Mouse (Mus musculus): ENCODE results near the gene Idh1. TPM values are rescaled to one million over a fixed set of nuclear protein-coding genes. Genes with fewer than 3 reads are reported as not detected.

The Idh1 gene
- total and polyA plus RNA-seq, 3 experiments, result 19.3 to 26.7 TPM; not detected in 1

GRCm38 (mm10) chr1:65109756-65110435, 76.4 kb downstream of the Idh1 start:
- Histone ChIP-seq H3K9ac (ENCODE audit: control insufficient read depth, low read depth, low read length, poor library complexity, severe bottlenecking) (no peak overlapping the region), H3K79me2 (ENCODE audit: control insufficient read depth, insufficient read depth, low read length, poor library complexity) (no peaks in the 10 kb centered on the region), H3K36me3 (ENCODE audit: control insufficient read depth in 1 of 2, insufficient read depth in 2 of 2, low read length in 2 of 2) (peaks cover 0 to 4% of the 10 kb centered on the region in 2 experiments; a peak in 2 of 4 replicates), H3K9me3 (replicated peaks; ENCODE audit: insufficient read depth, low read length) (no peaks in the 10 kb centered on the region), H3K27me3 (ENCODE audit: control insufficient read depth in 1 of 2, insufficient read depth in 2 of 2, low read length in 2 of 2) (no peaks in the 10 kb centered on the region; a peak in 1 of 4 replicates), H3K4me1 (ENCODE audit: control insufficient read depth in 1 of 2, insufficient read depth in 2 of 2, low read length in 2 of 2) (peaks cover 0 to 5% of the 10 kb centered on the region in 2 experiments; a peak in 2 of 4 replicates), H3K4me3 (ENCODE audit: control insufficient read depth in 1 of 2, insufficient read depth in 1 of 2, low read depth in 2 of 2, low read length in 2 of 2) (no peak overlapping the region), H3K27ac (ENCODE audit: control insufficient read depth, low read depth, low read length) (no peak overlapping the region)
- DNase-seq (ENCODE audit: low read depth, low spot score), result no peak
- TF ChIP-seq TCF12 (IDR thresholded peaks at IDR 0.05; ENCODE audit: low read depth, low read length), result no peak
- TF ChIP-seq SIN3A (IDR thresholded peaks at IDR 0.05; ENCODE audit: low read length), result no peak
- TF ChIP-seq CHD2 (IDR thresholded peaks at IDR 0.05; ENCODE audit: low read length), result no peak
- no peak for TF ChIP-seq ZNF384 (IDR thresholded peaks at IDR 0.05; ENCODE audit: low read depth, low read length)
- TF ChIP-seq GATA1 (IDR thresholded peaks at IDR 0.05; ENCODE audit: low read depth, low read length), result no peak
- no peak for TF ChIP-seq EP300 (IDR thresholded peaks at IDR 0.05; ENCODE audit: low read depth in 1 of 2, low read length in 2 of 2)
- no peak for TF ChIP-seq USF2 (IDR thresholded peaks at IDR 0.05; ENCODE audit: borderline replicate concordance in 1 of 2, insufficient read depth in 1 of 2, low read depth in 1 of 2, low read length in 2 of 2)
- no peak for TF ChIP-seq POLR2A (IDR thresholded peaks at IDR 0.05; ENCODE audit: control insufficient read depth in 1 of 2, insufficient read depth in 1 of 2, low read depth in 1 of 2, low read length in 2 of 2, poor library complexity in 1 of 2)

GRCm38 (mm10) chr1:65109196-65109595, 77.1 kb downstream of the Idh1 start:
- H3K9me3 ChIP-seq (replicated peaks; ENCODE audit: insufficient read depth, low read length), result no peaks in the 10 kb centered on the region
- peak overlapping the region in 1 of 2 experiments; percentile 16; a peak in 1 of 4 replicates for H3K4me3 ChIP-seq (ENCODE audit: control insufficient read depth in 1 of 2, insufficient read depth in 1 of 2, low read depth in 2 of 2, low read length in 2 of 2)
- H3K9ac ChIP-seq (ENCODE audit: control insufficient read depth, low read depth, low read length, poor library complexity, severe bottlenecking), result no peak overlapping the region; the same call in 1 of the 2 replicates
- no peak for TF ChIP-seq MEF2A (IDR thresholded peaks at IDR 0.05; ENCODE audit: extremely low read depth, insufficient replicate concordance, low read depth, low read length, poor library complexity, severe bottlenecking)
- peak; percentile 18; the same call in 1 of the 2 replicates for TF ChIP-seq GATA1 (IDR thresholded peaks at IDR 0.05; ENCODE audit: low read depth, low read length)
- TF ChIP-seq ETS1 (IDR thresholded peaks at IDR 0.05; ENCODE audit: low read depth, low read length), result no peak
- no peak for TF ChIP-seq USF1 (IDR thresholded peaks at IDR 0.05; ENCODE audit: low read depth, low read length)
- TF ChIP-seq CHD2 (IDR thresholded peaks at IDR 0.05; ENCODE audit: low read length), result no peak
- peaks cover 0 to 4% of the 10 kb centered on the region in 2 experiments; a peak in 2 of 4 replicates for H3K36me3 ChIP-seq (ENCODE audit: control insufficient read depth in 1 of 2, insufficient read depth in 2 of 2, low read length in 2 of 2)
- H3K27me3 ChIP-seq (ENCODE audit: control insufficient read depth in 1 of 2, insufficient read depth in 2 of 2, low read length in 2 of 2), result no peaks in the 10 kb centered on the region; a peak in 1 of 4 replicates
- peaks cover 0 to 5% of the 10 kb centered on the region in 2 experiments; a peak in 2 of 4 replicates for H3K4me1 ChIP-seq (ENCODE audit: control insufficient read depth in 1 of 2, insufficient read depth in 2 of 2, low read length in 2 of 2)
- no peak overlapping the region for H3K27ac ChIP-seq (ENCODE audit: control insufficient read depth, low read depth, low read length)
- peak; percentile 55 for DNase-seq (ENCODE audit: low read depth, low spot score)
- H3K79me2 ChIP-seq (ENCODE audit: control insufficient read depth, insufficient read depth, low read length, poor library complexity), result no peaks in the 10 kb centered on the region

Other genes with a start within 250 kb of the Idh1 start
- 1.7 and 1.8 TPM in 2 replicates for gene Plekhm3, start 229.7 kb downstream of the Idh1 start, total RNA-seq (2012; rRNA removed)
- 1 to 10 TPM in 1 of 2 experiments, not detected in 1; 2.0 TPM for gene Plekhm3, start 229.7 kb downstream of the Idh1 start, polyA plus RNA-seq (2012; ENCODE audit: insufficient read depth in 1 of 2, insufficient read length in 2 of 2, low read depth in 1 of 2, low replicate concordance in 2 of 2, missing spikeins in 1 of 2)
- gene Akr1cl, start 153.7 kb downstream of the Idh1 start, total RNA-seq (2012; rRNA removed), result not detected in 2 replicates
- not detected for gene Akr1cl, start 153.7 kb downstream of the Idh1 start, polyA plus RNA-seq (2012; ENCODE audit: insufficient read depth in 1 of 2, insufficient read length in 2 of 2, low read depth in 1 of 2, low replicate concordance in 2 of 2, missing spikeins in 1 of 2)
- gene Cryge, start 135.4 kb downstream of the Idh1 start, total RNA-seq (2012; rRNA removed), result not detected in 2 replicates
- not detected for gene Cryge, start 135.4 kb downstream of the Idh1 start, polyA plus RNA-seq (2012; ENCODE audit: insufficient read depth in 1 of 2, insufficient read length in 2 of 2, low read depth in 1 of 2, low replicate concordance in 2 of 2, missing spikeins in 1 of 2)
- not detected in 2 replicates for gene Crygd, start 123.0 kb downstream of the Idh1 start, total RNA-seq (2012; rRNA removed)
- not detected for gene Crygd, start 123.0 kb downstream of the Idh1 start, polyA plus RNA-seq (2012; ENCODE audit: insufficient read depth in 1 of 2, insufficient read length in 2 of 2, low read depth in 1 of 2, low replicate concordance in 2 of 2, missing spikeins in 1 of 2)
- not detected in 2 replicates for gene Crygc, start 112.8 kb downstream of the Idh1 start, total RNA-seq (2012; rRNA removed)
- not detected for gene Crygc, start 112.8 kb downstream of the Idh1 start, polyA plus RNA-seq (2012; ENCODE audit: insufficient read depth in 1 of 2, insufficient read length in 2 of 2, low read depth in 1 of 2, low replicate concordance in 2 of 2, missing spikeins in 1 of 2)
- not detected in 2 replicates for gene Crygb, start 104.2 kb downstream of the Idh1 start, total RNA-seq (2012; rRNA removed)
- gene Crygb, start 104.2 kb downstream of the Idh1 start, polyA plus RNA-seq (2012; ENCODE audit: insufficient read depth in 1 of 2, insufficient read length in 2 of 2, low read depth in 1 of 2, low replicate concordance in 2 of 2, missing spikeins in 1 of 2), result not detected
- not detected in 2 replicates for gene Cryga, start 83.1 kb downstream of the Idh1 start, total RNA-seq (2012; rRNA removed)
- gene Cryga, start 83.1 kb downstream of the Idh1 start, polyA plus RNA-seq (2012; ENCODE audit: insufficient read depth in 1 of 2, insufficient read length in 2 of 2, low read depth in 1 of 2, low replicate concordance in 2 of 2, missing spikeins in 1 of 2), result not detected
- not detected in 2 replicates for gene Gm28845, start 66.9 kb downstream of the Idh1 start, total RNA-seq (2012; rRNA removed)
- not detected for gene Gm28845, start 66.9 kb downstream of the Idh1 start, polyA plus RNA-seq (2012; ENCODE audit: insufficient read depth in 1 of 2, insufficient read length in 2 of 2, low read depth in 1 of 2, low replicate concordance in 2 of 2, missing spikeins in 1 of 2)
- not detected in 2 replicates for gene D630023F18Rik, start 63.3 kb downstream of the Idh1 start, total RNA-seq (2012; rRNA removed)
- gene D630023F18Rik, start 63.3 kb downstream of the Idh1 start, polyA plus RNA-seq (2012; ENCODE audit: insufficient read depth in 1 of 2, insufficient read length in 2 of 2, low read depth in 1 of 2, low replicate concordance in 2 of 2, missing spikeins in 1 of 2), result not detected
- gene Pikfyve, start 183 bp upstream of the Idh1 start, total RNA-seq (2012; rRNA removed), result 13.3 and 14.7 TPM in 2 replicates
- 10 to 100 TPM in 1 of 2 experiments, not detected in 1; 11.5 TPM for gene Pikfyve, start 183 bp upstream of the Idh1 start, polyA plus RNA-seq (2012; ENCODE audit: insufficient read depth in 1 of 2, insufficient read length in 2 of 2, low read depth in 1 of 2, low replicate concordance in 2 of 2, missing spikeins in 1 of 2)
- not detected in 2 replicates for gene Pth2r, start 95.6 kb upstream of the Idh1 start, total RNA-seq (2012; rRNA removed)
- not detected for gene Pth2r, start 95.6 kb upstream of the Idh1 start, polyA plus RNA-seq (2012; ENCODE audit: insufficient read depth in 1 of 2, insufficient read length in 2 of 2, low read depth in 1 of 2, low replicate concordance in 2 of 2, missing spikeins in 1 of 2)